Mouse (Mus musculus): ENCODE data around the gene Fhl4. TPM values are rescaled to one million over a fixed set of nuclear protein-coding genes. Genes with fewer than 3 reads are reported as not detected.

Gene Fhl4
- total and polyA plus RNA-seq, 3 experiments: 0.87 to 1.8 (median 0.89) TPM

- H3K9me3 ChIP-seq (replicated peaks; ENCODE audit: low read length): peaks cover 4% of the 10 kb centered on the region
- in situ Hi-C loops (cut with MboI; ENCODE audit: low pct_ligation_motif_present, low pct_unique_long_range_greater_than_20kb, low sequenced_read_pairs): no loop called here
- peaks cover 15 to 48% of the 10 kb centered on the region in 2 experiments for H3K36me3 ChIP-seq (replicated peaks in 1 of 2; ENCODE audit: control insufficient read depth in 1 of 2, insufficient read depth in 1 of 2, low read length in 1 of 2)
- dilution Hi-C loops (cut with MboI; ENCODE audit: extremely low pct_ligation_motif_present, extremely low pct_unique_long_range_greater_than_20kb, low sequenced_read_pairs): no loop called here
- TF ChIP-seq CTCF (conservative IDR thresholded peaks at IDR 0.05 in 1 of 2, IDR thresholded peaks at IDR 0.05 in 1 of 2; ENCODE audit: low read depth in 2 of 2, low read length in 2 of 2) (peak in 1 of 2 experiments; percentile 64; a peak in 2 of 4 replicates), PAX5 (IDR thresholded peaks at IDR 0.05; ENCODE audit: low read length) (no peak), TCF12 (IDR thresholded peaks at IDR 0.05; ENCODE audit: low read depth, low read length) (peak; percentile 55; the same call in 1 of the 2 replicates), ELF1 (IDR thresholded peaks at IDR 0.05; ENCODE audit: low read depth, low read length) (peak; percentile 87), RAD21 (IDR thresholded peaks at IDR 0.05; ENCODE audit: low read depth, low read length) (peak; percentile 44), RCOR1 (conservative IDR thresholded peaks at IDR 0.05; ENCODE audit: low read depth, low read length) (no peak), MYC (IDR thresholded peaks at IDR 0.05; ENCODE audit: low read depth, low read length) (no peak; the same call in 1 of the 2 replicates), NELFE (IDR thresholded peaks at IDR 0.05; ENCODE audit: low read depth, low read length) (peak; percentile 59), IRF4 (IDR thresholded peaks at IDR 0.05; ENCODE audit: low read depth, low read length) (0 out of 2 replicates have a peak, but pooled peaks have one; percentile 36), ZNF384 (IDR thresholded peaks at IDR 0.05; ENCODE audit: low read depth, low read length) (no peak), TBP (conservative IDR thresholded peaks at IDR 0.05; ENCODE audit: low read depth, low read length) (peak; percentile 48; the same call in 1 of the 2 replicates), MAZ (IDR thresholded peaks at IDR 0.05; ENCODE audit: low read depth, low read length) (no peak), CHD1 (IDR thresholded peaks at IDR 0.05; ENCODE audit: low read depth, low read length) (no peak), MXI1 (IDR thresholded peaks at IDR 0.05; ENCODE audit: low read depth, low read length) (no peak; the same call in 1 of the 2 replicates), USF1 (IDR thresholded peaks at IDR 0.05; ENCODE audit: low read depth, low read length) (no peak), E2F4 (IDR thresholded peaks at IDR 0.05; ENCODE audit: insufficient replicate concordance, low read depth, low read length) (no peak), SMC3 (IDR thresholded peaks at IDR 0.05; ENCODE audit: low read depth, low read length) (peak; percentile 55), ZC3H11A (IDR thresholded peaks at IDR 0.05; ENCODE audit: low read depth, low read length) (no peak), MAX (IDR thresholded peaks at IDR 0.05; ENCODE audit: low read length) (no peak), EP300 (IDR thresholded peaks at IDR 0.05; ENCODE audit: low read length) (no peak), GABPA (IDR thresholded peaks at IDR 0.05; ENCODE audit: insufficient replicate concordance, low read depth, low read length) (no peak), UBTF (IDR thresholded peaks at IDR 0.05; ENCODE audit: low read depth, low read length) (no peak), JUND (conservative IDR thresholded peaks at IDR 0.05; ENCODE audit: low read depth, low read length) (no peak), BHLHE40 (IDR thresholded peaks at IDR 0.05; ENCODE audit: low read depth, low read length) (0 out of 2 replicates have a peak, but pooled peaks have one; percentile 32), POLR2AphosphoS2 (IDR thresholded peaks at IDR 0.05; ENCODE audit: low read depth, low read length) (peak; percentile 28; the same call in 1 of the 2 replicates), JUN (IDR thresholded peaks at IDR 0.05; ENCODE audit: insufficient read depth, low read depth, low read length) (no peak), MAFK (IDR thresholded peaks at IDR 0.05; ENCODE audit: insufficient replicate concordance, low read length) (no peak), HCFC1 (IDR thresholded peaks at IDR 0.05; ENCODE audit: low read depth, low read length) (peak; percentile 65), SIN3A (IDR thresholded peaks at IDR 0.05; ENCODE audit: low read length) (no peak), USF2 (conservative IDR thresholded peaks at IDR 0.05; ENCODE audit: low read depth, low read length) (no peak), ZMIZ1 (IDR thresholded peaks at IDR 0.05; ENCODE audit: low read depth, low read length) (0 out of 2 replicates have a peak, but pooled peaks have one; percentile 39), KAT2A (IDR thresholded peaks at IDR 0.05; ENCODE audit: insufficient replicate concordance, low read length) (peak; percentile 82), ZKSCAN1 (IDR thresholded peaks at IDR 0.05; ENCODE audit: borderline replicate concordance, low read depth, low read length) (no peak), NRF1 (IDR thresholded peaks at IDR 0.05; ENCODE audit: low read depth, low read length) (no peak), CHD2 (IDR thresholded peaks at IDR 0.05; ENCODE audit: low read length) (peak; percentile 89), ETS1 (conservative IDR thresholded peaks at IDR 0.05; ENCODE audit: low read depth, low read length) (no peak), MEF2A (IDR thresholded peaks at IDR 0.05; ENCODE audit: borderline replicate concordance, low read depth, low read length) (no peak; the same call in 1 of the 2 replicates), POLR2A (IDR thresholded peaks at IDR 0.05; ENCODE audit: low read depth, low read length) (peak; percentile 72)
- H3K4me2 ChIP-seq (ENCODE audit: insufficient read depth, low read depth, poor library complexity, severe bottlenecking): peak within 1 kb of the TSS; percentile 92
- H3K27me3 ChIP-seq (replicated peaks): no peaks in the 10 kb centered on the region
- peak within 1 kb of the TSS; percentile 65 to 88 (median 82) for H3K4me3 ChIP-seq (replicated peaks in 1 of 3; ENCODE audit: low read depth in 2 of 3, low read length in 2 of 3, poor library complexity in 1 of 3)
- DNase-seq (ENCODE audit: extremely low read depth): peak; percentile 100
- H3K79me2 ChIP-seq (replicated peaks; ENCODE audit: control insufficient read depth, extremely low read depth, insufficient read depth, poor library complexity, severe bottlenecking): peaks cover 4% of the 10 kb centered on the region; the same call in 1 of the 2 replicates
- H3K4me1 ChIP-seq (ENCODE audit: control insufficient read depth in 1 of 2, insufficient read depth in 2 of 2): peaks cover 8 to 22% of the 10 kb centered on the region in 2 experiments
- no peak within 1 kb of the TSS for H3K27ac ChIP-seq (ENCODE audit: insufficient read depth, low read depth)
- H3K9ac ChIP-seq (ENCODE audit: insufficient read depth, low read depth): peak within 1 kb of the TSS; percentile 58
Observed at GRCm38 (mm10) chr10:85127395-85128287, 25.3 kb upstream of the Fhl4 start, which contains the start of gene Mterf2. Gene Mterf2, minus strand, starts transcription at chr10:85128027.

All from CH12.LX (cell line).